Mouse (Mus musculus) liver, postnatal 0 days (tissue): ENCODE results near the gene Nek4. TPM values are rescaled to one million over a fixed set of nuclear protein-coding genes. Genes with fewer than 3 reads are reported as not detected.

Experiments
- ATAC-seq: fragments of 200-750 bp; cut with Nextera tagmentation; 2 replicates; pipeline ENCODE4 v1.8.0; 2017; ENCODE audit warnings: mild to moderate bottlenecking, moderate library complexity
- DNase-seq: peaks from one replicate; pipeline ENCODE4 v3.0.0-alpha.2; 2016
- H3K27ac ChIP-seq: fragments of 300-500 bp; sonication (generic); 2 replicates; pipeline ENCODE4 v1.5.1; 2014; ENCODE audit warnings: antibody characterized with exemption, moderate library complexity, mild to moderate bottlenecking, low read depth
- H3K27me3 ChIP-seq: fragments of 300-500 bp; sonication (generic); 2 replicates; pipeline ENCODE4 v1.6.1; 2014; ENCODE audit warnings: low read length, control low read depth, mixed read lengths; ENCODE audit not compliant: insufficient read depth
- H3K36me3 ChIP-seq: fragments of 300-500 bp; sonication (generic); replicated peaks from 2 replicates; pipeline ENCODE4 v1.6.1; 2014; ENCODE audit warnings: mild to moderate bottlenecking, control low read depth, low read length, moderate library complexity, mixed read lengths; ENCODE audit not compliant: insufficient read depth
- H3K4me1 ChIP-seq: fragments of 300-500 bp; sonication (generic); 2 replicates; pipeline ENCODE4 v1.6.1; 2014; ENCODE audit warnings: antibody characterized with exemption, mild to moderate bottlenecking, control low read depth; ENCODE audit not compliant: insufficient read depth
- H3K4me2 ChIP-seq: fragments of 300-500 bp; sonication (generic); 2 replicates; pipeline ENCODE4 v1.6.1; 2014; ENCODE audit warnings: low read depth, mild to moderate bottlenecking, low read length, moderate library complexity, mixed read lengths
- H3K4me3 ChIP-seq: fragments of 300-500 bp; sonication (generic); 2 replicates; pipeline ENCODE4 v1.5.1; 2014; ENCODE audit warnings: low read depth, low read length
- H3K9ac ChIP-seq: fragments of 300-500 bp; sonication (generic); replicated peaks from 2 replicates; pipeline ENCODE4 v1.6.1; 2014; ENCODE audit warnings: mild to moderate bottlenecking, moderate library complexity
- H3K9me3 ChIP-seq: fragments of 300-500 bp; sonication (generic); 2 replicates; pipeline ENCODE4 v1.6.1; 2016; ENCODE audit warnings: mild to moderate bottlenecking, control low read depth, low read length, mixed read lengths
- CTCF ChIP-seq: sonication (generic); IDR thresholded peaks from 2 replicates; pipeline ENCODE4 v1.5.1; 2016; ENCODE audit warnings: antibody characterized with exemption, low read depth
- EP300 ChIP-seq: IDR thresholded peaks from 2 replicates; pipeline ENCODE4 v1.6.1; 2016; ENCODE audit warnings: antibody characterized with exemption, low read depth, mild to moderate bottlenecking
- WGBS: fragments of 180-500 bp; shearing (Covaris S2); extraction: QIAGEN DNeasy Blood & Tissue Kit; methylation state at CpG from one replicate; pipeline ENCODE4 v1.1.7; 2014; ENCODE audit not compliant: insufficient replicate concordance; 5-methylcytosine and 5-hydroxymethylcytosine counted together
- polyA plus RNA-seq: library from polyadenylated mRNA; unstranded; fragments of >200 nt; fragmentation: Nextera tagmentation; extraction: Ambion mirVana; gene quantifications from 2 replicates; pipeline ENCODE4 v1.2.1, GENCODE M21; 2015

The Nek4 gene
- polyA plus RNA-seq, 1 experiment from 2014 or later, result 3.1 TPM

DNA sequence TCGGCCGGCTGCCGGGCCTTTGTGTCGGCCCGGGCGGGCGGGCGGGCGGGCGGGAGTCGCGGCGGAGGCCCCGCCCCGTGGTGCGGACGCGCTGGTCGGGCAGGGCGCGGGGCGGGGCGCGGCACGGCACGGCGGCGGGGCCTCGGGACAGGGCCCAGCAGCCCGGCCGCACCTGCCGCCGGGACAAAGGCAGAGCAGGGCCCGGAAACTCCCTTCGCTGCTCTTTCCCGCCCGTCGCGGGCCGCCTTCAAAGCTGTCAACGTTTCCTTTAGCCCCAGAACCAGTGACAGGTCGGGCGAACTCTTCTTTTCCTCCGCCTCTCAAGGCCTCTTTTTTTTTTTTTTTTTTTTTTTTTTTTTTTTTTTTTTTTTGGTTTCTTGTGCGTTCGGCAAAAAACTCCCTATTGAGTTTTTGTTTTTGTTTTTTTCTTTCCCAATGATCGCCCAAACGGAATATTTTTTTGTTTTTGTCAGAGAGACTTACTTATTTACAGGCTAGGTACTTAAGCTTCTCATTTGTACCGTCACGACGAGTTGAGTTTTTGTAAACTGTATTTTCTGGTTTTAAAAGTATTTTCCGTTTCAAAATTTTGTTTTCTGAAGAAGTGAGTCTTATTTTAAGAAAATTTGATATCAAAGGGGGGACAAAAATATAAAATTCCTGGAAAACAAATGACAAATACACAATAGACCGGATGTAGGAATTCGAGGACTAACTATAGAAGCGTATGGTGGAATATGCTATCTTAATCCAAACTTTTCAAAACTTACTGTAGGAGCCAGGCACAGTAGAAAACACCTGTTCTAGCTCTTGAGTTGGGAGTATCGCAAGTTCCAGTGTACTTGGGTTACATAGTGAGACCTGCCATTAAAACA is 68.4 kb downstream of the Nek4 start:
- WGBS, result 5% methylated on average over 25 of the region's 56 CpGs
- Histone ChIP-seq H3K9ac (peak overlapping the region; percentile 87), H3K4me3 (peak overlapping the region; percentile 82), H3K27me3 (no peaks in the 10 kb centered on the region), H3K9me3 (no peaks in the 10 kb centered on the region), H3K4me2 (peak overlapping the region; percentile 93), H3K4me1 (peaks cover 20% of the 10 kb centered on the region), H3K27ac (peak overlapping the region; percentile 99), H3K36me3 (peaks cover 38% of the 10 kb centered on the region)
- no peak for TF ChIP-seq CTCF
- TF ChIP-seq EP300, result no peak
- DNase-seq (peak; percentile 91), ATAC-seq (peak; percentile 91)

- Histone ChIP-seq H3K36me3 (peaks cover 37% of the 10 kb centered on the region), H3K4me2 (0 out of 2 replicates have a peak overlapping the region, but pooled peaks have one; percentile 1), H3K27ac (peak overlapping the region; percentile 67), H3K4me1 (peaks cover 10% of the 10 kb centered on the region; the same call in 1 of the 2 replicates), H3K27me3 (no peaks in the 10 kb centered on the region), H3K4me3 (no peak overlapping the region), H3K9me3 (no peaks in the 10 kb centered on the region), H3K9ac (no peak overlapping the region)
- 28% methylated on average over 1 of the region's 1 CpGs for WGBS
- peak; percentile 27 for ATAC-seq
- peak; percentile 39 for DNase-seq
- TF ChIP-seq CTCF (peak; percentile 35; the same call in 1 of the 2 replicates), EP300 (no peak)
Observed at GRCm38 (mm10) chr14:31022579-31022978, 71.4 kb downstream of the Nek4 start.

DNA sequence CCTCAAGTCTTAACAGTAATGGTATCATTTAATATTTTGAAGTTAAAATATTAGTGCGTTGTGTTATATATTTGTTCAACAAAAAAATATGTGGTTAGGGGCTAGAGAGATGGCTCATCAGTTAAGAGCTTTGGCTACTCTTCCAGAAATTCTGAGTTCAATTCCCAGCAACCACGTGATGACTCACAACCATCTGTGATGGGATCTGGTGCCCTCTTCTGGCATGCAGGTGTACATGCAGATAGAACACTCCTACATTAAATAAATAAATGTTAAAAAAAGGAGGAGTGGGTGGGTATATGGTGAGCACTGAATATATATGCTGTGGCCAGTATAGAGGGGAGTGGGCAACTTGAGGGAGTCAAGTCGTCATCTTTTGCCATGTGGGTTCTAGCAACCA is 74.6 kb downstream of the Nek4 start:
- 84% methylated on average over 3 of the region's 3 CpGs for WGBS
- Histone ChIP-seq H3K4me1 (no peaks in the 10 kb centered on the region), H3K9me3 (no peaks in the 10 kb centered on the region), H3K36me3 (peaks cover 49% of the 10 kb centered on the region), H3K9ac (no peak overlapping the region), H3K4me3 (no peak overlapping the region), H3K4me2 (no peak overlapping the region), H3K27ac (no peak overlapping the region), H3K27me3 (no peaks in the 10 kb centered on the region)
- no peak for TF ChIP-seq EP300
- TF ChIP-seq CTCF, result peak; percentile 69
- ATAC-seq (no peak), DNase-seq (peak; percentile 25)

Other genes with a start within 250 kb of the Nek4 start
- gene Sfmbt1, start 236.5 kb upstream of the Nek4 start, polyA plus RNA-seq, result 15.0 and 15.8 TPM in 2 replicates
- 11.8 and 14.4 TPM in 2 replicates for gene Tmem110, start 125.8 kb upstream of the Nek4 start, polyA plus RNA-seq
- 5.4 and 6.0 TPM in 2 replicates for gene Mustn1, start 72.2 kb upstream of the Nek4 start, polyA plus RNA-seq
- 631 and 661 TPM in 2 replicates for gene Itih4, start 64.9 kb upstream of the Nek4 start, polyA plus RNA-seq
- gene Itih3, start 27.6 kb upstream of the Nek4 start, polyA plus RNA-seq, result 1,712 and 1,929 TPM in 2 replicates
- gene Itih1, start 8.1 kb upstream of the Nek4 start, polyA plus RNA-seq, result 173 and 210 TPM in 2 replicates
- gene Glt8d1, start 50.0 kb downstream of the Nek4 start, polyA plus RNA-seq, result 9.4 TPM in 2 replicates
- gene Spcs1, start 50.3 kb downstream of the Nek4 start, polyA plus RNA-seq, result 346 and 365 TPM in 2 replicates
- gene Pbrm1, start 67.8 kb downstream of the Nek4 start, polyA plus RNA-seq, result 31.0 and 33.2 TPM in 2 replicates
- 67.4 and 71.9 TPM in 2 replicates for gene Gnl3, start 67.8 kb downstream of the Nek4 start, polyA plus RNA-seq
- gene Smim4, start 177.6 kb downstream of the Nek4 start, polyA plus RNA-seq, result 76.1 and 79.2 TPM in 2 replicates
- gene Nt5dc2, start 179.7 kb downstream of the Nek4 start, polyA plus RNA-seq, result 45.3 and 48.5 TPM in 2 replicates
- gene Stab1, start 217.3 kb downstream of the Nek4 start, polyA plus RNA-seq, result 34.7 and 42.5 TPM in 2 replicates